Mouse (Mus musculus): ENCODE data around the gene Hs6st3.

DNA sequence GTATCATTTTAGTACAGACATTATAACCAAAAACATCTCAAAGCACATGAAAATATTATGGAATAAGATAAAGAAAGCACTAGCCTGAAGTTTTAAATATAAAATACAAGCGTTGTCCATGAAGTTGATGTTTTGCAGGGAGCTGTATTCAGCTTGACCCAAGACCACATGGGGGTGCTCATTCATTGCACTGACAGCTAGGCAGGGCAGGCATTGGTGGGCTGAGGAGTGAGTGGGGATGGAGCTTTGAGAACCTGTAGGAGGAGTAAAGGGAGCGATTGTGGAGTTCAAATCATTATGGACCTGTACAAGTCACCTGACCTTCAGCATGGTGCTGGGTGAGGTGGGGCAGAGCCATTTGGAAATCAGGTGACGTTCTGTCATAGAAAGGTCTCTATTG is 14.1 kb upstream of the Hs6st3 start:
- peak; percentile 35 for TF ChIP-seq CTCF (conservative IDR thresholded peaks at IDR 0.05; ENCODE audit: insufficient read depth, insufficient read length, low read depth, low read length)
- TF ChIP-seq POLR2A (IDR thresholded peaks at IDR 0.05; ENCODE audit: low read depth, low read length): no peak

Data from kidney, adult 2 months (tissue).